Mouse (Mus musculus) heart, postnatal 0 days (tissue): ENCODE measurements around the gene 4933402E13Rik. TPM values are rescaled to one million over a fixed set of nuclear protein-coding genes. Genes with fewer than 3 reads are reported as not detected.

Experiments used
- ATAC-seq: fragments of 200-750 bp; cut with Nextera tagmentation; 2 replicates; pipeline ENCODE4 v1.8.0; 2017; ENCODE audit warnings: low read depth, moderate number of reproducible peaks, moderate library complexity; ENCODE audit not compliant: insufficient read depth
- DNase-seq: peaks from one replicate; pipeline ENCODE4 v3.0.0-alpha.2; 2016; ENCODE audit warnings: low spot score
- H3K27ac ChIP-seq: fragments of 300-500 bp; sonication (generic); 2 replicates; pipeline ENCODE4 v1.5.1; 2014; ENCODE audit warnings: low read depth, mild to moderate bottlenecking
- H3K27me3 ChIP-seq: fragments of 300-500 bp; sonication (generic); 2 replicates; pipeline ENCODE4 v1.6.1; 2014; ENCODE audit warnings: low read length, mixed read lengths; ENCODE audit not compliant: control insufficient read depth, insufficient read depth
- H3K36me3 ChIP-seq: fragments of 300-500 bp; sonication (generic); replicated peaks from 2 replicates; pipeline ENCODE4 v1.6.1; 2014; ENCODE audit warnings: low read length, mixed read lengths; ENCODE audit not compliant: control insufficient read depth, insufficient read depth
- H3K4me1 ChIP-seq: fragments of 300-500 bp; sonication (generic); 2 replicates; pipeline ENCODE4 v1.6.1; 2014; ENCODE audit warnings: antibody characterized with exemption; ENCODE audit not compliant: control insufficient read depth, insufficient read depth
- H3K4me2 ChIP-seq: fragments of 300-500 bp; sonication (generic); 2 replicates; pipeline ENCODE4 v1.6.1; 2014; ENCODE audit warnings: low read depth, mild to moderate bottlenecking, low read length, moderate library complexity
- H3K4me3 ChIP-seq: fragments of 300-500 bp; sonication (generic); 2 replicates; pipeline ENCODE4 v1.5.1; 2014; ENCODE audit warnings: low read depth, low read length
- H3K9ac ChIP-seq: fragments of 300-500 bp; sonication (generic); replicated peaks from 2 replicates; pipeline ENCODE4 v1.6.1; 2014; ENCODE audit warnings: low read depth, low read length, mixed read lengths
- H3K9me3 ChIP-seq: fragments of 300-500 bp; sonication (generic); replicated peaks from 2 replicates; pipeline ENCODE4 v1.6.1; 2016; ENCODE audit warnings: low read length; ENCODE audit not compliant: control insufficient read depth
- CTCF ChIP-seq: IDR thresholded peaks from 2 replicates; pipeline ENCODE4 v1.5.1; 2016; ENCODE audit warnings: antibody characterized with exemption, control low read depth, low read depth
- EP300 ChIP-seq: IDR thresholded peaks from 2 replicates; pipeline ENCODE4 v1.6.1; 2016; ENCODE audit warnings: antibody characterized with exemption, low read depth
- WGBS: fragments of 180-500 bp; shearing (Covaris S2); extraction: QIAGEN DNeasy Blood & Tissue Kit; methylation state at CpG from one replicate; pipeline ENCODE4 v1.1.7; 2014; 5-methylcytosine and 5-hydroxymethylcytosine counted together
- polyA plus RNA-seq: library from polyadenylated mRNA; unstranded; fragments of >200 nt; fragmentation: Nextera tagmentation; extraction: Ambion mirVana; gene quantifications from 2 replicates; pipeline ENCODE4 v1.2.1, GENCODE M21; 2015
- total RNA-seq: library from RNA; depleted of rRNA; stranded (reverse); fragments of >200 nt; gene quantifications from 2 replicates; pipeline ENCODE4 v1.2.3, GENCODE M21; 2014; ENCODE audit warnings: low replicate concordance; rRNA removed

4933402E13Rik gene
- total RNA-seq: not detected in 2 replicates
- polyA plus RNA-seq: not detected in 2 replicates

GRCm38 (mm10) chrX:62283199-62283598, at the start of gene 4933402E13Rik:
TSS of gene 4933402E13Rik (plus strand) at chrX:62283499.
- no peaks in the 10 kb centered on the region for H3K9me3 ChIP-seq
- no peak within 1 kb of the TSS for H3K9ac ChIP-seq
- 71% methylated on average over 8 of the region's 8 CpGs for WGBS
- DNase-seq (no peak), ATAC-seq (no peak)
- H3K27ac ChIP-seq: no peak within 1 kb of the TSS
- no peak within 1 kb of the TSS for H3K4me2 ChIP-seq
- no peaks in the 10 kb centered on the region for H3K36me3 ChIP-seq
- no peak within 1 kb of the TSS for H3K4me3 ChIP-seq
- H3K27me3 ChIP-seq: no peaks in the 10 kb centered on the region
- no peaks in the 10 kb centered on the region for H3K4me1 ChIP-seq
- TF ChIP-seq CTCF (no peak), EP300 (no peak)

Other genes starting within 250 kb of the 4933402E13Rik start
- not detected in 2 replicates for gene 4931400O07Rik, start 184.5 kb downstream of the 4933402E13Rik start, total RNA-seq
- not detected in 2 replicates for gene 4931400O07Rik, start 184.5 kb downstream of the 4933402E13Rik start, polyA plus RNA-seq